In genomic region chr17:19778994-19779393, GRCm38 (mm10) we compare ENCODE assay signal across 24 mouse cellular contexts. TPM values are rescaled to one million over a fixed set of nuclear protein-coding genes. Genes with fewer than 3 reads are reported as not detected.
DNase-seq lines count a peak whose midpoint lies in the region; TF ChIP-seq lines count a peak whose summit lies in the region.
"Had no signal": no experiment of that assay in that cellular context is flagged by ENCODE, and none has a peak within 500 bp of the region (broad histone marks: within the 10 kb centered on the region; RNA-seq: fewer than 3 reads in every experiment).

No protein-coding gene starts in this region.

- H3K4me3 ChIP-seq in MEL (ENCODE audit: control insufficient read depth in 1 of 2, insufficient read depth in 1 of 2, low read depth in 2 of 2, low read length in 2 of 2): no peak overlapping the region
- H3K4me3 ChIP-seq in heart, adult 2 months: no peak overlapping the region

- H3K79me2 ChIP-seq in MEL (ENCODE audit: control insufficient read depth, insufficient read depth, low read length, poor library complexity): no peaks in the 10 kb centered on the region
- H3K79me2 ChIP-seq in heart, adult 2 months (replicated peaks; ENCODE audit: control insufficient read depth, insufficient read depth, low read length): no peaks in the 10 kb centered on the region

- H3K27ac ChIP-seq in MEL (ENCODE audit: control insufficient read depth, low read depth, low read length): no peak overlapping the region
- no peak overlapping the region for H3K27ac ChIP-seq in heart, adult 2 months

- H3K36me3 ChIP-seq in MEL (ENCODE audit: control insufficient read depth in 1 of 2, insufficient read depth in 2 of 2, low read length in 2 of 2): no peaks in the 10 kb centered on the region
- H3K36me3 ChIP-seq in heart, adult 2 months (ENCODE audit: control insufficient read depth, insufficient read depth, low read length): no peaks in the 10 kb centered on the region
- H3K36me3 ChIP-seq: G1E had no signal

- no peaks in the 10 kb centered on the region for H3K4me1 ChIP-seq in MEL (ENCODE audit: control insufficient read depth in 1 of 2, insufficient read depth in 2 of 2, low read length in 2 of 2)
- no peaks in the 10 kb centered on the region for H3K4me1 ChIP-seq in heart, adult 2 months (ENCODE audit: control insufficient read depth, insufficient read depth, low read length)

- intact Hi-C loops in heart, adult 2 months (cut with DNase I): no loop called here

- TF ChIP-seq EP300 in MEL (IDR thresholded peaks at IDR 0.05; ENCODE audit: low read depth in 1 of 2, low read length in 2 of 2): peak; percentile 68 to 78
- no peak for TF ChIP-seq EP300 in heart, adult 2 months (IDR thresholded peaks at IDR 0.05; ENCODE audit: insufficient read depth, low read depth, low read length)

- 72% methylated on average over 4 of the region's 4 CpGs for WGBS in heart, adult 2 months

- TF ChIP-seq POLR2A in MEL (IDR thresholded peaks at IDR 0.05; ENCODE audit: control insufficient read depth in 1 of 2, insufficient read depth in 1 of 2, low read depth in 1 of 2, low read length in 2 of 2, poor library complexity in 1 of 2): no peak
- TF ChIP-seq POLR2A in heart, adult 2 months (IDR thresholded peaks at IDR 0.05; ENCODE audit: insufficient read depth, low read depth, low read length): no peak

- no peak for TF ChIP-seq RAD21 in MEL (IDR thresholded peaks at IDR 0.05; ENCODE audit: low read depth, low read length)

- no peak for TF ChIP-seq CTCF in MEL (IDR thresholded peaks at IDR 0.05 in 2 of 3, conservative IDR thresholded peaks at IDR 0.05 in 1 of 3; ENCODE audit: control insufficient read depth in 1 of 3, insufficient read depth in 1 of 3, low read depth in 2 of 3, low read length in 3 of 3, poor library complexity in 1 of 3, severe bottlenecking in 1 of 3)
- TF ChIP-seq CTCF in heart, adult 2 months (IDR thresholded peaks at IDR 0.05): no peak

- no peaks in the 10 kb centered on the region for H3K27me3 ChIP-seq in MEL (ENCODE audit: control insufficient read depth in 1 of 2, insufficient read depth in 2 of 2, low read length in 2 of 2)
- no peaks in the 10 kb centered on the region for H3K27me3 ChIP-seq in heart, adult 2 months (ENCODE audit: control insufficient read depth, insufficient read depth, low read length)
- H3K27me3 ChIP-seq: CH12.LX, Patski had no signal

- H3K9me3 ChIP-seq in MEL (replicated peaks; ENCODE audit: insufficient read depth, low read length): no peaks in the 10 kb centered on the region
- H3K9me3 ChIP-seq: G1E had no signal

- peak; percentile 42 for DNase-seq in MEL (ENCODE audit: low read depth, low spot score)
- no peak for DNase-seq in heart, adult 2 months
- DNase-seq: adrenal gland, adult 2 months; adrenal gland, adult 8-10 months; adrenal gland, postnatal 10 days; adrenal gland, postnatal 14 days; adrenal gland, postnatal 25 days; adrenal gland, postnatal 36 days; B cell, adult 2 months; cerebellum, adult 11 months; cerebellum, adult 11-12 months; cerebellum, adult 18-20 months; cerebellum, adult 2 months; cerebellum, adult 8-10 months had no signal

- no peak overlapping the region for H3K9ac ChIP-seq in MEL (ENCODE audit: control insufficient read depth, low read depth, low read length, poor library complexity, severe bottlenecking)
- no peak overlapping the region for H3K9ac ChIP-seq in heart, adult 2 months (ENCODE audit: low read depth, low read length)

TF ChIP-seq in MEL, 35 proteins besides CTCF, POLR2A, EP300 and RAD21:
- TF ChIP-seq USF1 (IDR thresholded peaks at IDR 0.05; ENCODE audit: low read depth, low read length) (no peak), ETS1 (IDR thresholded peaks at IDR 0.05; ENCODE audit: low read depth, low read length) (no peak), ELF1 (IDR thresholded peaks at IDR 0.05; ENCODE audit: low read depth, low read length) (no peak), BHLHE40 (IDR thresholded peaks at IDR 0.05; ENCODE audit: borderline replicate concordance, low read depth, low read length) (no peak), MYB (IDR thresholded peaks at IDR 0.05; ENCODE audit: low read depth, low read length) (peak; percentile 40; the same call in 1 of the 2 replicates), JUND (IDR thresholded peaks at IDR 0.05; ENCODE audit: low read depth, low read length) (no peak), CHD1 (IDR thresholded peaks at IDR 0.05; ENCODE audit: low read depth, low read length) (no peak), MAFK (IDR thresholded peaks at IDR 0.05; ENCODE audit: borderline replicate concordance, low read depth, low read length) (no peak), MXI1 (IDR thresholded peaks at IDR 0.05; ENCODE audit: low read depth, low read length) (no peak), NELFE (IDR thresholded peaks at IDR 0.05; ENCODE audit: low read depth, low read length) (no peak), POLR2AphosphoS5 (IDR thresholded peaks at IDR 0.05; ENCODE audit: borderline replicate concordance, low read depth, low read length) (no peak), RCOR1 (IDR thresholded peaks at IDR 0.05; ENCODE audit: low read depth, low read length) (peak; percentile 33; the same call in 1 of the 2 replicates), TAL1 (IDR thresholded peaks at IDR 0.05; ENCODE audit: low read length) (no peak), TCF12 (IDR thresholded peaks at IDR 0.05; ENCODE audit: low read depth, low read length) (0 out of 2 replicates have a peak, but pooled peaks have one; percentile 45)

RNA-seq across cellular contexts. Expression of gene Vmn2r103, which starts 5.8 kb away (rescaled TPM):
- not detected in 2 replicates for total RNA-seq in MEL (2012; rRNA removed)
- polyA plus RNA-seq in MEL (2012; ENCODE audit: insufficient read depth in 1 of 2, insufficient read length in 2 of 2, low read depth in 1 of 2, low replicate concordance in 2 of 2, missing spikeins in 1 of 2): not detected
- not detected for total RNA-seq in heart, adult 2 months (2021)
- not detected in 2 replicates for polyA plus RNA-seq in heart, adult 2 months (2012; rRNA removed)
- total RNA-seq: adrenal gland, adult 18-20 months; adrenal gland, adult 2 months; adrenal gland, adult 8-10 months; adrenal gland, postnatal 10 days; adrenal gland, postnatal 14 days; adrenal gland, postnatal 25 days; adrenal gland, postnatal 36 days; adrenal gland, postnatal 4 days; CH12.LX; ES-E14; G1E had no signal
- polyA plus RNA-seq: activated CD4-positive, CD25-positive, alpha-beta regulatory T cell, adult 4 months; adrenal gland, adult 2 months; brain, embryonic 14.5 days; C2C12; CD4-positive, CD25-positive, alpha-beta regulatory T cell, adult 4 months; cerebellum, adult 2 months; G1E; Patski had no signal
